Mouse (Mus musculus) CD4-positive, CD25-positive, alpha-beta regulatory T cell, adult 9 weeks (primary cell): ENCODE data around the gene Cntnap2. TPM values are rescaled to one million over a fixed set of nuclear protein-coding genes. Genes with fewer than 3 reads are reported as not detected.

Source experiments
- polyA plus RNA-seq: library from polyadenylated mRNA; unstranded; fragments of 100-300 nt; shearing (Covaris generic); gene quantifications from one replicate; pipeline ENCODE4 v1.2.1, GENCODE M21; 2017

Cntnap2 gene
- not detected for polyA plus RNA-seq

GRCm38 (mm10) chr6:45059091-45059490 is at the start of gene Cntnap2:
Cntnap2 (plus strand) TSS chr6:45059357.

